In genomic region chr4:7391596-7391995, GRCm38 (mm10) we compare ENCODE assay signal across 10 mouse cellular contexts.
DNase-seq lines count a peak whose midpoint lies in the region; ATAC-seq lines count a peak whose summit lies in the region.
"Had no signal": no experiment of that assay in that cellular context is flagged by ENCODE, and none has a peak within 500 bp of the region (broad histone marks: within the 10 kb centered on the region; RNA-seq: fewer than 3 reads in every experiment).

No protein-coding gene starts in this region.

- no peaks in the 10 kb centered on the region for H3K27me3 ChIP-seq in forebrain, embryonic 10.5 days (ENCODE audit: poor library complexity, severe bottlenecking)
- no peaks in the 10 kb centered on the region for H3K27me3 ChIP-seq in forebrain, embryonic 15.5 days
- H3K27me3 ChIP-seq in liver, embryonic 12.5 days (replicated peaks) = no peaks in the 10 kb centered on the region
- H3K27me3 ChIP-seq in embryonic facial prominence, embryonic 10.5 days (replicated peaks; ENCODE audit: low read depth, poor library complexity, severe bottlenecking) = no peaks in the 10 kb centered on the region
- H3K27me3 ChIP-seq: heart, embryonic 13.5 days; midbrain, embryonic 12.5 days had no signal

- WGBS in forebrain, embryonic 10.5 days = 89% methylated on average over 7 of the region's 7 CpGs
- WGBS in forebrain, embryonic 15.5 days = 86% methylated on average over 7 of the region's 7 CpGs
- WGBS in liver, embryonic 12.5 days (ENCODE audit: insufficient replicate concordance) = 79% methylated on average over 7 of the region's 7 CpGs
- WGBS in embryonic facial prominence, embryonic 10.5 days = 90% methylated on average over 7 of the region's 7 CpGs

- H3K9ac ChIP-seq in forebrain, embryonic 15.5 days (replicated peaks) = no peak overlapping the region
- no peak overlapping the region for H3K9ac ChIP-seq in liver, embryonic 12.5 days
- H3K9ac ChIP-seq: heart, embryonic 13.5 days; midbrain, embryonic 12.5 days had no signal

- peak; percentile 17 for DNase-seq in forebrain, embryonic 10.5 days (ENCODE audit: extremely low spot score, low spot score)
- peak; percentile 4 for DNase-seq in liver
- peak; percentile 13 for DNase-seq in MN1 (ENCODE audit: low spot score)
- DNase-seq in embryonic facial prominence, embryonic 10.5 days (ENCODE audit: low spot score) = peak; percentile 70
- DNase-seq in frontal cortex, postnatal 36 days (ENCODE audit: low spot score in 2 of 2) = no peak

- ATAC-seq in forebrain, embryonic 15.5 days (replicated peaks) = no peak
- ATAC-seq in liver, embryonic 12.5 days = no peak
- no peak for ATAC-seq in erythroid progenitor cell, adult 5-6 weeks (replicated peaks; ENCODE audit: low FRiP score, poor library complexity, severe bottlenecking)

- H3K4me2 ChIP-seq in forebrain, embryonic 15.5 days (replicated peaks) = no peak overlapping the region
- H3K4me2 ChIP-seq in liver, embryonic 12.5 days = no peak overlapping the region
- H3K4me2 ChIP-seq: heart, embryonic 13.5 days; midbrain, embryonic 12.5 days had no signal

- no peak overlapping the region for H3K27ac ChIP-seq in forebrain, embryonic 10.5 days
- no peak overlapping the region for H3K27ac ChIP-seq in forebrain, embryonic 15.5 days (replicated peaks)
- no peak overlapping the region for H3K27ac ChIP-seq in liver, embryonic 12.5 days
- no peak overlapping the region for H3K27ac ChIP-seq in embryonic facial prominence, embryonic 10.5 days (replicated peaks)
- H3K27ac ChIP-seq: heart, embryonic 13.5 days; midbrain, embryonic 12.5 days had no signal

- H3K4me3 ChIP-seq in forebrain, embryonic 10.5 days = no peak overlapping the region
- H3K4me3 ChIP-seq in forebrain, embryonic 15.5 days = no peak overlapping the region
- no peak overlapping the region for H3K4me3 ChIP-seq in liver, embryonic 12.5 days
- no peak overlapping the region for H3K4me3 ChIP-seq in embryonic facial prominence, embryonic 10.5 days
- H3K4me3 ChIP-seq: heart, embryonic 13.5 days; midbrain, embryonic 12.5 days had no signal

- H3K4me1 ChIP-seq in forebrain, embryonic 10.5 days = 0 out of 2 replicates have a peak, but pooled peaks cover 4% of the 10 kb centered on the region
- no peaks in the 10 kb centered on the region for H3K4me1 ChIP-seq in forebrain, embryonic 15.5 days
- H3K4me1 ChIP-seq in liver, embryonic 12.5 days = no peaks in the 10 kb centered on the region
- no peaks in the 10 kb centered on the region for H3K4me1 ChIP-seq in embryonic facial prominence, embryonic 10.5 days

- H3K36me3 ChIP-seq in forebrain, embryonic 10.5 days (replicated peaks) = no peaks in the 10 kb centered on the region
- no peaks in the 10 kb centered on the region for H3K36me3 ChIP-seq in forebrain, embryonic 15.5 days
- H3K36me3 ChIP-seq in liver, embryonic 12.5 days = no peaks in the 10 kb centered on the region
- no peaks in the 10 kb centered on the region for H3K36me3 ChIP-seq in embryonic facial prominence, embryonic 10.5 days (replicated peaks)
- H3K36me3 ChIP-seq: heart, embryonic 13.5 days; midbrain, embryonic 12.5 days had no signal

- H3K9me3 ChIP-seq in forebrain, embryonic 10.5 days = no peaks in the 10 kb centered on the region
- H3K9me3 ChIP-seq in forebrain, embryonic 15.5 days = no peaks in the 10 kb centered on the region
- no peaks in the 10 kb centered on the region for H3K9me3 ChIP-seq in liver, embryonic 12.5 days (replicated peaks)
- H3K9me3 ChIP-seq in embryonic facial prominence, embryonic 10.5 days = no peaks in the 10 kb centered on the region
- H3K9me3 ChIP-seq: heart, embryonic 13.5 days; midbrain, embryonic 12.5 days had no signal

Comparison
In these comparisons a context has a peak if more than half of its experiments do, and no peak if none do; other contexts are left out.
1. DNase-seq: peak in forebrain, embryonic 10.5 days (single experiment), liver (single experiment), MN1 (single experiment) and embryonic facial prominence, embryonic 10.5 days (single experiment); none in frontal cortex, postnatal 36 days (0 of 2).